Mouse (Mus musculus) testis, adult 2 months (tissue): ENCODE data around the gene Cttnbp2nl.

Source experiments
- CTCF ChIP-seq: fragments of 200-500 bp; IDR thresholded peaks from 2 replicates; pipeline ENCODE4 v1.5.1; 2012; ENCODE audit warnings: low read depth, mild to moderate bottlenecking, inconsistent platforms, low read length, moderate library complexity; ENCODE audit not compliant: control insufficient read depth, insufficient read depth, insufficient replicate concordance
- POLR2A ChIP-seq: fragments of 200-500 bp; IDR thresholded peaks from 2 replicates; pipeline ENCODE4 v1.6.1; 2012; ENCODE audit warnings: low read depth, mild to moderate bottlenecking, inconsistent platforms, low read length, moderate library complexity; ENCODE audit not compliant: control insufficient read depth

GRCm38 (mm10) chr3:104962141-104962611 is 90.8 kb downstream of the Cttnbp2nl start:
- TF ChIP-seq POLR2A, result no peak
- TF ChIP-seq CTCF, result no peak
